Mouse (Mus musculus) forebrain, embryonic 16.5 days (tissue): ENCODE data around the gene Brat1. TPM values are rescaled to one million over a fixed set of nuclear protein-coding genes. Genes with fewer than 3 reads are reported as not detected.
"Not testable (repeated sequence)": the region's sequence is repeated elsewhere in the genome, so short reads cannot be mapped to it uniquely, and the experiment has no call there.

Experiments
- ATAC-seq: fragments of 200-750 bp; cut with Nextera tagmentation; 2 replicates; pipeline ENCODE4 v1.8.0; 2017; ENCODE audit warnings: mild to moderate bottlenecking, moderate library complexity
- H3K27ac ChIP-seq: fragments of 300-500 bp; sonication (generic); 2 replicates; pipeline ENCODE4 v1.5.1; 2014; ENCODE audit warnings: low read length, control low read depth
- H3K27me3 ChIP-seq: fragments of 300-500 bp; sonication (generic); replicated peaks from 2 replicates; pipeline ENCODE4 v1.6.1; 2014; ENCODE audit warnings: low read length; ENCODE audit not compliant: control insufficient read depth, insufficient read depth
- H3K36me3 ChIP-seq: fragments of 300-500 bp; sonication (generic); 2 replicates; pipeline ENCODE4 v1.6.1; 2014; ENCODE audit not compliant: control insufficient read depth, insufficient read depth
- H3K4me1 ChIP-seq: fragments of 300-500 bp; sonication (generic); replicated peaks from 2 replicates; pipeline ENCODE4 v1.6.1; 2014; ENCODE audit warnings: low read length; ENCODE audit not compliant: control insufficient read depth, insufficient read depth
- H3K4me2 ChIP-seq: fragments of 300-500 bp; sonication (generic); 2 replicates; pipeline ENCODE4 v1.6.1; 2014; ENCODE audit warnings: mild to moderate bottlenecking, low read length, control low read depth
- H3K4me3 ChIP-seq: fragments of 300-500 bp; sonication (generic); replicated peaks from 2 replicates; pipeline ENCODE4 v1.5.1; 2014; ENCODE audit warnings: mild to moderate bottlenecking, low read length, control low read depth
- H3K9ac ChIP-seq: fragments of 300-500 bp; sonication (generic); replicated peaks from 2 replicates; pipeline ENCODE4 v1.6.1; 2014; ENCODE audit warnings: low read depth, low read length, control low read depth
- H3K9me3 ChIP-seq: fragments of 300-500 bp; sonication (generic); 2 replicates; pipeline ENCODE4 v1.6.1; 2016; ENCODE audit warnings: low read length; ENCODE audit not compliant: control insufficient read depth
- WGBS: fragments of 180-500 bp; shearing (Covaris S2); extraction: QIAGEN DNeasy Blood & Tissue Kit; methylation state at CpG from one replicate; pipeline ENCODE4 v1.1.7; 2014; 5-methylcytosine and 5-hydroxymethylcytosine counted together
- polyA plus RNA-seq: library from polyadenylated mRNA; unstranded; fragments of >200 nt; fragmentation: Nextera tagmentation; extraction: Ambion mirVana; gene quantifications from 2 replicates; pipeline ENCODE4 v1.2.1, GENCODE M21; 2015

Gene Brat1
- polyA plus RNA-seq, 1 experiment from 2014 or later: 28.4 TPM

DNA sequence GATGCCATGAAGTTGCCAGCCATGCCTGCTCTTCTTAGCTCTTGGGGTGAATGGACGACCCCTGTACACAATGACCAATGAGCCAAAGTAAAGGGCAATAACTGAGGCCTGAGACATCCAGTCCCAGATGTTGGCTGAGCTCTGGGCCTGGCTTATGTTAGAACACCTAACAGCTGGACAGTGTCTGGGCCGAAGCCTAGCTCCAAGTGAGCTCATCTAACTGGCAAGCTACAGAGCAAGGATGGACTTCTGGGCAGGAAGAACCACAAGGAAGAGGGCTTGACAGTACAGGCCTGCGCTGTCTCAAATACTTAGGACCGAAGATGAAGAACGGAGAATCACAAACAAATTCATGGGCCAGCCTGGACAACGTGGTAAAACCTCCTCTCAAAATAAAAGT lies 32.2 kb upstream of the Brat1 start:
- H3K4me1 ChIP-seq, H3K27ac ChIP-seq, H3K27me3 ChIP-seq, H3K4me3 ChIP-seq, H3K9me3 ChIP-seq, H3K9ac ChIP-seq, H3K4me2 ChIP-seq, ATAC-seq: not testable (repeated sequence)
- 91% methylated on average over 6 of the region's 6 CpGs for WGBS
- peaks cover 11% of the 10 kb centered on the region for H3K36me3 ChIP-seq

DNA sequence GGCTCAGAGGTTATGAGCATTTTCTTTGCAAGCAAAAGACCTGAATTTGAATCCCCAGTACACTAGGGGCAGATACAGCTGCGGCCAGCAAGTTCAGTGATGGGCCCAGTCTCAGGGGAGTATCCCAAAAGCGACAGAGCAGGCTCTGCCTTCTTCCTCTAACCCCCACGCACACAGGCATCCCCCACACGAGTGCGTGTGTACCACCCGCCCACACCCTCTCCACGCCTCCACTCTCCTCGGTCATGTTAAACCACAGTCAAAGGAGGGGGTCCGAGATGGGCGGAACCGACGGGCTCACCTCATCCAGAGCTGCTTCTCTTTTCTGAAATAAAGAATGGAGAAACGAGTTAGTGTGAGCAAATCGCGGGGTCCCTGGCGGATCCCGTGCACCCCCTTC lies 30.8 kb upstream of the Brat1 start:
- H3K9me3 ChIP-seq: 0 out of 2 replicates have a peak, but pooled peaks cover 1% of the 10 kb centered on the region
- no peak overlapping the region for H3K4me2 ChIP-seq
- H3K9ac ChIP-seq: no peak overlapping the region
- peaks cover 7% of the 10 kb centered on the region; the same call in 1 of the 2 replicates for H3K36me3 ChIP-seq
- no peak overlapping the region for H3K27ac ChIP-seq
- 87% methylated on average over 17 of the region's 17 CpGs for WGBS
- H3K4me1 ChIP-seq: no peaks in the 10 kb centered on the region
- no peaks in the 10 kb centered on the region for H3K27me3 ChIP-seq
- ATAC-seq: no peak
- H3K4me3 ChIP-seq: no peak overlapping the region

DNA sequence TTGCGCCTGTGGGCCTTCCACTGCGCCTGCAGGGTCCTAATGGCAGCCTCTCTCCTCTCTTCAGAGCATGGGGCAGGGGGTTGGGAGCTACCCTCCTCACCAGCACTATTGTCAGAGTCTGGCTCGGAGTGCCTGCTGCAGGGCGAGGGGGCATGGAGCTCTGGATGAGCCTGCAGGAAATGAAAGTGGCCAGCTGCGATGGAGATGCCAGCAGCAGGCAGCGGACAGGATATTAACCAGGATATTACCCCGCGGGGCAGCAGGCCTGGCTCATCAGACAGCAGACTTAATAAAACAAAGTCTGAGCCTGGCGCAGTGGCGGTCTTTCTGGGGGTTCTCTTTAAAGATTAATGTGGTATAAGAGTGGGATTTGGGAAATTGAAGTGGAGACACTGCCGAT lies 29.7 kb upstream of the Brat1 start:
- no peak overlapping the region for H3K27ac ChIP-seq

DNA sequence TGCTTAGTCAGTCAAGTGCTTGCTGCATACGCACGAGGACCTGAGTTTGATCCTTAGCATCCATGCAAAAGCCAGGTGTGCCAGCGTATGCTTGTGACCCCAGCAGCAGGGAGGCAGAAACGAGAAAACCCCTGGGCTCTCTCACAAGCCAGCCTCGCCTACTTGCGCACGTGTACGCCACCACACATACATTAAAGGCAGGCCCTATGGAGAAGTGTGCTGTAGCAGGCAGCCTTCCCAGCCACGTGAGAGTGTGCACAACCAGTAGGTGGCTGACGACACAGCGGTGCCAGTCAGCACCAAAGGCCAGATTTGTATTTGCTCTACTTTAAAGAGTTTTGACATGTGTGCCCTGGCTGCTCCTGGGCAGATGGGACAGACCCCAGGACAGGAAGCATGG lies 29.2 kb upstream of the Brat1 start:
- H3K9ac ChIP-seq: no peak overlapping the region
- no peak overlapping the region for H3K27ac ChIP-seq
- H3K9me3 ChIP-seq: no peaks in the 10 kb centered on the region
- H3K4me1 ChIP-seq: no peaks in the 10 kb centered on the region
- H3K4me3 ChIP-seq: no peak overlapping the region
- 84% methylated on average over 11 of the region's 11 CpGs for WGBS
- peaks cover 5% of the 10 kb centered on the region; the same call in 1 of the 2 replicates for H3K36me3 ChIP-seq
- no peaks in the 10 kb centered on the region for H3K27me3 ChIP-seq
- H3K4me2 ChIP-seq: no peak overlapping the region
- ATAC-seq: no peak

More for the DNA sequence above, 29.7 kb upstream of the Brat1 start:
- ATAC-seq: no peak
- Histone ChIP-seq H3K9ac (no peak overlapping the region), H3K9me3 (no peaks in the 10 kb centered on the region), H3K27me3 (no peaks in the 10 kb centered on the region), H3K4me1 (no peaks in the 10 kb centered on the region), H3K36me3 (peaks cover 5% of the 10 kb centered on the region; the same call in 1 of the 2 replicates), H3K4me2 (no peak overlapping the region), H3K4me3 (no peak overlapping the region)
- 79% methylated on average over 11 of the region's 11 CpGs for WGBS

DNA sequence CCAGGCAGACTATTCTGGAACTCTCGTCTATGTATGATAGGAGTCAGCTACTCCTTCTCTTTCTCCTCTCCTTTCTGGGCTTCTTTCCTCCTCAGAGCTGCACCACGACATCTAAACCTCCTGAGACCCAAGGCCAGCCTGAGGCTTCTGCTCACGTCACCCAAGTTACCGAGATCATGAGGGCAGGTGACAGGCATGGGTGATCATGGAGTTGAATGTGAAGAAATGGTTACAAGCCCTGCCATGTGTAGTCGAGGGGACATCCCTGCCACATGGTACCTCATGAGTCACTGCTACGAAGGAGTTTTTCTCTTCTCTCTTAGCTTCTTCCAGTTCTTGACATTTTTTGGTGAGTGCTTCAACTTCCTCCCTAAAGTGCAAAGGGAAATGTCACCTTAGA lies 27.7 kb upstream of the Brat1 start:
- 91% methylated on average over 6 of the region's 6 CpGs for WGBS
- H3K4me3 ChIP-seq: no peak overlapping the region
- no peak for ATAC-seq

DNA sequence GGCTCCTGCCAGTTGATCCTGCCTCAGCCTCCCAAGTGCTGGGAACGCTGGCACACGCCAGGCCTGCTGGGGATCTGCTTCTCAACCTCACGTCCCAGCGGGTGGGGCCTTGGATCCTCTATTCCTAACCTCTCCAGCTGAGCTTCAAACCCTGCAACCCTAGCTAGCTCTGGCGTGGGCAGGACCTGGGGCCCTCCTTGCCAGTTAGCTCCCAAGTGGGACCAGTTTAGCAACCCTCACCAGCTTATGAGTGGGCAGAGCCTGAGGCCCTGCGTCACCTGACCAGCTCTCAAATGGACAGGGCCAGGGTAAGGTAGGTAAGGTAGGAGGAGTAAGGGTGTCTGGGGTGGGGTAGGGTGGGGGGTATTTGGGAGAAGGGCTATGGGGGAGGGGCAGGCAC lies 24.8 kb upstream of the Brat1 start:
- H3K36me3 ChIP-seq: peaks cover 8% of the 10 kb centered on the region; the same call in 1 of the 2 replicates
- H3K9me3 ChIP-seq: no peaks in the 10 kb centered on the region
- no peaks in the 10 kb centered on the region for H3K4me1 ChIP-seq
- WGBS: 89% methylated on average over 6 of the region's 6 CpGs
- H3K4me3 ChIP-seq: no peak overlapping the region
- H3K9ac ChIP-seq: no peak overlapping the region
- no peak overlapping the region for H3K27ac ChIP-seq
- no peaks in the 10 kb centered on the region for H3K27me3 ChIP-seq
- ATAC-seq: no peak
- no peak overlapping the region for H3K4me2 ChIP-seq

More for the DNA sequence above, 27.7 kb upstream of the Brat1 start:
- H3K4me2 ChIP-seq: no peak overlapping the region
- no peak overlapping the region for H3K27ac ChIP-seq
- H3K9ac ChIP-seq: no peak overlapping the region
- peaks cover 8% of the 10 kb centered on the region; the same call in 1 of the 2 replicates for H3K36me3 ChIP-seq
- H3K9me3 ChIP-seq: no peaks in the 10 kb centered on the region
- H3K4me1 ChIP-seq: no peaks in the 10 kb centered on the region
- H3K27me3 ChIP-seq: no peaks in the 10 kb centered on the region

DNA sequence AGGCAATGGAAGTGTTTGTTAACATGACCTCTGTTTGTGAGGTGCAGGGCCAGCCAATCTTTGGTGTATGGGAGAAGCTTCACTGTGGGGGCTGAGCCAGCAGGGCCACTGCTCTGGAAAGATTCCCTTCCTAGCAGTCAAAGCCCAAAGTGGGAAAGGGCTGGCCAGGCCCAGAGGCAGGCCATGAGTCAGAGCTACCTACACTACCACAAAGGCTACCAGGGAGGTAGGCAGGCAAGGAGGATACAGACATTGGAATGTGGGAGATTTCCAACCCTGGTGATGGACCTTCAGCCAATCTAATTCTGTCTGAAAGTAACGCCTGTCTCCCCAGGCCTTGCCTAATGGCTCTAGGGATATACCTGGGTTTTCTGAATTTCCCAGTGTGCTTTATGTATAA lies 23.9 kb upstream of the Brat1 start:
- 95% methylated on average over 1 of the region's 1 CpGs for WGBS
- no peak overlapping the region for H3K4me3 ChIP-seq
- H3K9me3 ChIP-seq: no peaks in the 10 kb centered on the region
- ATAC-seq: no peak
- peaks cover 8% of the 10 kb centered on the region; the same call in 1 of the 2 replicates for H3K36me3 ChIP-seq
- H3K4me2 ChIP-seq: no peak overlapping the region
- H3K4me1 ChIP-seq: no peaks in the 10 kb centered on the region
- no peak overlapping the region for H3K27ac ChIP-seq
- H3K27me3 ChIP-seq: no peaks in the 10 kb centered on the region
- H3K9ac ChIP-seq: no peak overlapping the region

DNA sequence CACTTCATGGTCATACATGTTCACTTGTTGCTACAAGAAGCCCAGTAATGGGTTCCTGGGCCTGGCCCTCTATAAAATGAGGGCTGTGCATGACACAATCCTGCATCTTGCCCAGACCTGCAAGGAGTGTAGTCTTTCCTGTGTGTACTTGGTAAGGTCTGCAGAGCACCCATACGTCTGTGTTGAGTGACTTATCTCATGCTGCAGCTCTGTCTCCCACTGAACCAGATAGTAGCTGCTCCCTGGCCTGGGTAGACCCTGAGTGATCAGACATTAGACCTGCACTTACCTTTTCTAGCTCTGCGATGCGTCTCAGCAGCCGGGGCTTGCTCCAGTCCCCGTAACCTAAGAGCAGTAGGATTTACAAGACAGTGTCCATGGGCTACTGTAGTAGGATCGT lies 22.7 kb upstream of the Brat1 start:
- H3K4me3 ChIP-seq: no peak overlapping the region
- H3K9me3 ChIP-seq: no peaks in the 10 kb centered on the region
- ATAC-seq: no peak
- H3K36me3 ChIP-seq: peaks cover 7% of the 10 kb centered on the region; the same call in 1 of the 2 replicates
- no peaks in the 10 kb centered on the region for H3K4me1 ChIP-seq
- no peaks in the 10 kb centered on the region for H3K27me3 ChIP-seq
- no peak overlapping the region for H3K4me2 ChIP-seq
- no peak overlapping the region for H3K27ac ChIP-seq
- H3K9ac ChIP-seq: no peak overlapping the region
- 99% methylated on average over 6 of the region's 6 CpGs for WGBS

DNA sequence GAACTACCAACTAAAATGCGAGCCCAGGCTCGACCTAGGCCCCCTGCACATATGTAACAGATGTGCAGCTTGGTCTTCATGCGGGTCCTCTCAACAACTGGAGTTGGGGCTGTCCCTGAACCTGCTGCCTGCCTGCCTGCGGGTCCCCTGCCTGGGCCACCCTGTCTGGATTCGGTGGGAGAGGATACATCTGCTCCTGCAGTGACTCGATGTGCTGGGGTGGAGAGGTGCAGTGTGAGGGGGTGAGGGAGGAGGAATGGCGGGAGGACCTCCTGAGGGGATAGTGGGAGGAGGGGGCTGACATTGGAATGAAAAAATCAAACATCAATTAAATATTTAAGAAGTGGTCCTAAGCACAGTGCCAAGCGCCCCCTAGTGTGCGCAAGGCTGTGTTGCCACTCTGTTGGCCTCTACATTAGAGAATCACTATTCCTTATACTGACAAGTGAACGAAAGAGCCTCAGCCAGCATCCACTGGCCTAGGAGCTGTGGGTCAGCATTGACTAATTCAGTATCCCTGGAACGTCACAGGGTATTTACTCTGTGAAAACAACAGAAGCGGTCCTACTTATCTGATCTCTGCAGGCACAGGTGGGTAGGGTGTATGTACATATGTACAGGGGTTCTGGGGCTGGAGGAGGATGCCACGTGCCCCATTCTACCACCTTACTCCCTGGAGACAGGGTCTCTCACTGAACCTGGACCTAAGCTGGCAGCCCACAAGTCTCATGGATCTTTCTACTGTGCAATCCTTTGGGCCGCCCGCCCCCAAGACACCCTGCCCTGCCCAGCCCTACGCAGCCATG lies 20.3 kb upstream of the Brat1 start:
- Histone ChIP-seq H3K36me3 (peaks cover 11% of the 10 kb centered on the region), H3K9me3 (no peaks in the 10 kb centered on the region), H3K4me1 (no peaks in the 10 kb centered on the region), H3K4me3 (no peak overlapping the region), H3K27me3 (no peaks in the 10 kb centered on the region), H3K9ac (no peak overlapping the region), H3K27ac (no peak overlapping the region), H3K4me2 (no peak overlapping the region)
- ATAC-seq: 0 out of 2 replicates have a peak, but pooled peaks have one; percentile 66
- 64% methylated on average over 16 of the region's 16 CpGs for WGBS
